Mouse (Mus musculus): ENCODE data around the gene Foxn3.

Foxn3 gene

GRCm38 (mm10) chr12:99256463-99256862, 306.9 kb downstream of the Foxn3 start:
- in situ Hi-C loops (cut with MseI, MboI), result no loop called here

DNA sequence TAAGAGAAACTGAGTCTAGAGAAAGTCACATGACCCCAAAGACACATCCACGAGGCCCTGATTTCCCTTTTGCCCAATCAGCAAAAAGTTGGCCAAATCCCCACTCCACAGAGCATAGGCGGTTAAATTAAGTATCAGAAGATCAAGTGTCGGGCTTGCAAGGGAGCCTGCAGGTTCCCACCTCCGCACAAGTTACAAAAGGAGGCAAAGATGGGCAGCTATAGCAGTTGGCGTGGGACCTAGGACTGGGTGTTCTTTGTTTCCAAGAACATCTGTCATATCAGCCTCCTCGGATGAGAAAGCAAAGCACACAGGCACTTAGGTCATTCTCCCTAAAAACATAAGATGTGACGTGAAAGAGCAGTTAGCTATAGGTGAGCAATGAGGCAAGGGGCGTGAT, 308.9 kb downstream of the Foxn3 start:
- in situ Hi-C loops (cut with MseI, MboI), result no loop called here

- in situ Hi-C loops (cut with MseI, MboI), result no loop called here
Measured at GRCm38 (mm10) chr12:99253562-99253961, 309.8 kb downstream of the Foxn3 start.

DNA sequence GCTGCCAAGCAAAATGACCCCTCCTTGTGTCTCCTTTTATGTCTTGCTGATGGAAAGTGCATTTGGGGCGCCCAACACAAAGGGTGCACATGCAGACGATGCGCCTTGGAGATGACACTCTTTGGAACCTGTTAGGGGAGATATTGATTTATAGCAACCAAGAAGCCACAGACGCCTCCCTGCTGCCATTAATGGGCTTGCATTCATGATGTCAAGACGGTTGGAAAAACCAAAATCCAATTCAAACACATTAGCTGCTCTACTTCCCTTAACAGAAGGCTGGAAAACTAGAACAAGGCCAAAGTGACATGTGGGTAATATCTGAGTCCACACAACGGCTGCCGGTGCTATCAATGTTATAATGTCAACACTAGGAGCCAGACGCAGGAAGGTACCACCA, 314.8 kb downstream of the Foxn3 start:
- in situ Hi-C loops (cut with MseI, MboI), result no loop called here

GRCm38 (mm10) chr12:99247939-99248338, 315.4 kb downstream of the Foxn3 start:
- in situ Hi-C loops (cut with MseI, MboI), result no loop called here

- in situ Hi-C loops (cut with MseI, MboI), result no loop called here
Measured at GRCm38 (mm10) chr12:99246984-99247746, 316.2 kb downstream of the Foxn3 start.

DNA sequence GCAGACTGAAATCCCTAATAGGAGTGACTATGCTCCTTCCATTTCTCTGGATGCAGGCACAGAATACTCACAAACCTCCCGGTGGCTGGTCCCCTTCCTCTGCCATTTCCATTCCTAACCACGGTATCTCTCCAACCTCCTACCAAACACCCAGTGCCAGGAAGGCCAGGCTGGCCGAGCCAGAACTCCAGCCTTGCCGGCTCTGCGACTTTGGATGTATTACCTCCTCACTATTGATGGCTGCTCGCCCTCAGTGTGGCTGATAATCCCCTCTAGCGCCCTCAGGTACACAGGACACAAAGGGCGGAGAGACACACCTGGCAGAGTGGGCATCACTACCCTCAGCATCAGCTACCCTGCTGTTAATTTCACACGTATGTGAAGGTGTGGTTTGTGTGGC, 318.7 kb downstream of the Foxn3 start:
- in situ Hi-C loops (cut with MseI, MboI), result no loop called here

DNA sequence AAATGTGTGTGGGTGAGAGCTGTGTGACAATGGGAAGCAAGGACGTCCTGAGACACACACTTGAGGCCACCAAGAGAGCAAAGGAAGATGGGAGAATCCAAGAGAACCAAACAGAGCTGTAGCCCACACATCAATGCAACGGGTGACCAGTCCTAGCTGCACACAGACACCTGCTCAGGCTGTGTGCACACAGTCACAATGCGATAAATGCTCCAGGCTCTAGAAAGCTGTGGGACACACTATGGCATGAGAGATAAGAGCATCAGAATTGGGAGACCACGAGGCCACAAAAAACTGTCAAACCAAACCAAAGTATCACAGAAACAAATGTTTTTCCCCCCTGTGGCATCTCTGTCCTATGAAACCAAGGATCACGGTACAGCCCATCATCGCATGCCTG, 319.1 kb downstream of the Foxn3 start:
- in situ Hi-C loops (cut with MseI, MboI), result no loop called here

DNA sequence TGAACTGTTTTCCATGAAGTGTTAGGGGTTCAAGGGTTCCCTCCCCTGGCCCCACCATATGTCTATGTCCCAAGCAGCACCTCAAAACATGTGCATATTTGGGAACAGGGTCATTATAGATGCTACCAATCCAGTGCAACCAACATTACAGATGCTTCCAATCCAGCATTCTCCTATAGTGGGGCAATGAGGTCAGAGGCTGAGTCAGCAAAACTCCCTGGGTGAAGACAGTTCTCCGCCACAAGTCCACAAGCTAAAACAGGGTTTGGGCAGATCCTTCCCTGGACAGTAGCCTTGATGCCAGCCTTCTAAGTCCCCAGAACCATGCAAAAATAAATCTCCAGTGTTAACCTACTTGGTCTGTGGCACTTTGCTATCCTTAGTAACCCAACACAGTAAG, 320.1 kb downstream of the Foxn3 start:
- in situ Hi-C loops (cut with MseI, MboI), result no loop called here

DNA sequence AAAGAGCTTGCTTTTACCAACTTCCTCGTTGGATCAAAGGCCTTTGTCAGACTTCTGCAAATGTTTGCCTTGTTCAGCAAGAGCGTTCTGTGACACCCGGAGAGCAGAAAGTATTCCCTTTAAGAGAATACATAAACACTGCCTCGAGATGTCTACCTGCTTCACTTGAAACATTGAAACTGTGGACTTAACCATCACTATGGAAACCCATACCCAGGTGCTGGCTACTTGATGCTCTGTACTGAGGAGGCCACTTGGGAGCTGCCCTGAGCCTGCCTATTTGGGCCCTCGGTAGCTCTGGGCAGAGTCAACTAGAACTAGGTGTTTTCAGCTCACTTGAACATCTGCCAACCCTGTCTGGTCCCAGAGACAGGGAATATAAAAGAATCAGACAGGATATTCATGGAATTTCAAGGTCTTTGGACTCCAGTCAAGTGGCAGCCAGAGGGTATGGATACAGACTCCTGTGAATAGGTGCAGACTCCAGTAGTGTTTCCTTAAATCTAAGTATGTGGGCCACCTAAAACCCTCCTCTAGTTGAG, 323.1 kb downstream of the Foxn3 start:
- in situ Hi-C loops (cut with MseI, MboI), result no loop called here

- in situ Hi-C loops (cut with MseI, MboI), result no loop called here
Measured at GRCm38 (mm10) chr12:99239735-99240134, 323.6 kb downstream of the Foxn3 start.

DNA sequence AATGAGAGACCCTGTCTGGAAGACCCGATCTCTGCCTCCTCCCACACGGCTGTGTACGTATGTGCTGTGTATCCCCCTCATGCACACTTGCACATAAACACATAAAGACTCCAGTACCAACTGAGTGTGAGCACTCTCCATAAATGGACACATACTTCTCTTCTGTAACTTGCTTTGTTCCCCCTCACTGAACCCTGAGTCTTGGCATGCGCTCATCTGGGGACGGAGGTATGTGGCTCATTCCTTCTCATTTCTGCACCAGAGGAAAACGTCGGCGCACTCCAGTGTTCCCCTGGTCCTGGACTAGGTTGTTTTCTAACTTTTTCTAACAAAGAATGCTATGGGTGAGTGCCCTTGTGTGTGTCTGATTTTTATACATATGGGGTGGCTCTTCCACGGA, 325.9 kb downstream of the Foxn3 start:
- in situ Hi-C loops (cut with MseI, MboI), result no loop called here

DNA sequence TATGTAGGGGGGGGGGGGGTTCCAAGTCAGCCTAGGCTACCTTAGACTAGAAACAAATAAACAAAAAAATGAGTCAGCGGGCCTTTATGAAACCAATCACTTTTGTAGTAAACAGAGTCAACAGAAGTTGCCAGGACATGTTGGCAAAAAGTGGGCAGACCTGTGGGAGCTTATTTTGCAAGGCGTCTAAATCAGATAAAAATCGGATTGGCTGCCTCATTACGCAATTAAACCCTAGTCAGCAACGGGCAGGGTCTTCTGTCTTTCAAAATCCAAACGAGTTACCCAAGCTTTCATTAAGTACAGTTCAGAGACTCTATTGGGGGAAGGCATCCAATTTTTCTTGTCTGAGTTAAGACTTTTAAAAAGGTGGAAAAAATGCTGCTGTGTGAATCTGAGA, 329.0 kb downstream of the Foxn3 start:
- in situ Hi-C loops (cut with MseI, MboI), result no loop called here

- in situ Hi-C loops (cut with MseI, MboI), result no loop called here
Measured at GRCm38 (mm10) chr12:99233386-99233785, 330.0 kb downstream of the Foxn3 start.

- in situ Hi-C loops (cut with MseI, MboI), result no loop called here
Measured at GRCm38 (mm10) chr12:99232478-99232877, 330.9 kb downstream of the Foxn3 start.

GRCm38 (mm10) chr12:99231321-99231720, 332.1 kb downstream of the Foxn3 start:
- in situ Hi-C loops (cut with MseI, MboI), result no loop called here

DNA sequence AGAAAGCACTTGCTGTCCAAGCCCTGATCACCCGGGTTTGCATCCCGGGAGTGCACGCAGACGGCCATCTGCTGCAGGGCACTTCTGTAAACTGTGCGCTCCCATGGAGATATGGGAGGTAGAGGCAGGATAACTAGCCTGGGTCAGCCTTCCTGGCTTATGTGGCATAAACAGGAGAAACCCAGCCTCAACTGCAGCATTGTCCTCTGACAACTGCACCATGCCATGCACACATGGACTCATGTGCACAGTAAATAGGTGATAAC, 332.7 kb downstream of the Foxn3 start:
- in situ Hi-C loops (cut with MseI, MboI), result no loop called here

DNA sequence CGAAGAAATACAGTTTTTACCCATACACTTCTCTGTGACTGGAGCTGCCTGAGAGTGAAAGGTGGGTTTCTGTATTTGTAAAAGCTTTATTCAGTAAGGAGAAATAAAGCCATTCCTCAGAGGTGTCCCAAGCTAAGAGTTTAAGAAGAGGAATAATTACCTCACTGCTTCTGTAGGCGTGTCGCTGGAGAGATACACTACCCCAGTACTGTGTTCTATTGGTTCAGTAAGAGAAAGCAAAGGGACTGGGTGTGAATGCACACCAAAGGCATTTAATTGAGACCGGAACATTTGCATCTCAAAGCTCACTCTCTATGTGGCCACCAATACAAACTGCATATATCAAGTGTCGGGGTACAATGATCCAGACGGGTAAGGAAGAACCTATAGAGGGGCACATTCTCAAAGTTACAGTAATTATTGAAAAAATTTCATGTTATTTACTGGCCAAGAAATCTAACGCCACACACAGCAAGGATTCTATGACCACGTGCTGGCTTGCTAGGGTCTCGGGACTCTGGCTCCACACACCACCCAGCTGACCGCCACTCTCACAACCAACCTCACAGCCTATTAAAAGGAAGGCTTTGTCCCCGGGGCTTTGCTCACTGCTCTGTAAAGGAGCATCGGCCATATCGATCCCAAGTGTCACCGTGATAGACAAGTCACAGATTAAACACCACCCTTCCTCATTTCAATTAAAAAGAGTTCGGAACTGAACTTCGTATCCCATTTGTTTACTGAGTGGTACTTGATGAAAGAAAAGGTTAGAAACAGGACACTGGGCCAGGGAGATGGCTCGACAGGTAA, 333.2 kb downstream of the Foxn3 start:
- in situ Hi-C loops (cut with MseI, MboI), result no loop called here

GRCm38 (mm10) chr12:99227313-99227952, 335.9 kb downstream of the Foxn3 start:
- in situ Hi-C loops (cut with MseI, MboI), result no loop called here

DNA sequence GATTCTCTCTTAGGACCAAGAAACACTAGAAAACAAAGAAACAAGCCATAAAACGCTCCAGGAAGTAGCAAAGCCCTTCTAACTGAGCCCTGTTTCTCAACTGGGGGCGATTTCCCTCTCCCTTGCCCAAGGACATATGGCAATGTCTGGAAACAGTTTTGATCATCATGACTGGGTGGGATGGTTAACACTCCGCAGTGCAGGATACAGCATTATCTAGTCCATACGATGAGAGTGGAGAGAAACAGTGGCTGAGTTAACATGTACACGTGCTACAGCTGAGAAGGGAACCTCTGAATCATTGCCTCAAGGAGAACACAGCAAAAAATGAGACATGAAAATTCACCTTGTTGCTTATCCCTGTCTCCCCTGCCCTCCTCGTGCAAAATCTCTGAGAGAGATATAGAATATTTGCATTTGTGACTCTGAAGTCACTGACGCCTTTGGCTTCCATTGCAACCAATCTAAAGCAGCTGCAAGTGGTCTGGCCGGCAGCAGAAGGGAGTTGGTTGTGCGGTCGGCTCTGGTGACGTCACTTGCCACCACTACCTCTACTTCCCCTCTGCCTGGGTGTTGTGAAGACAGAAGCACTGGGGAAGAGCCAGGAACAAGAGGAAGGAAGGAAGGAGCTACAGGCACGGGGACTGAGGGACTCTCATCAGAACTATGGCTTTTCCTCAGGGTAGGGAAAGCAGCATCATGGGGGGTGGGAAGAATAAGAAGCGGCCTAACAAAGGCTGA, 338.3 kb downstream of the Foxn3 start:
- in situ Hi-C loops (cut with MseI, MboI), result no loop called here

- in situ Hi-C loops (cut with MseI, MboI), result no loop called here
Measured at GRCm38 (mm10) chr12:99221087-99221846, 342.1 kb downstream of the Foxn3 start.

Measured in mouse trophoblast stem cell (cell line).